Mouse (Mus musculus): Measurements from ENCODE around the gene Kalrn.

GRCm38 (mm10) chr16:34579671-34580326 is 6.5 kb upstream of the Kalrn start:
- TF ChIP-seq NANOG (IDR thresholded peaks at IDR 0.05; ENCODE audit: borderline replicate concordance, low read length) (no peak), CTCF (conservative IDR thresholded peaks at IDR 0.05; ENCODE audit: low read length) (peak; percentile 35), POU5F1 (IDR thresholded peaks at IDR 0.05; ENCODE audit: borderline replicate concordance, low read length) (no peak)

Measured in E14TG2a.4 (cell line).